Mouse (Mus musculus): ENCODE data around the gene Nxpe2. TPM values are rescaled to one million over a fixed set of nuclear protein-coding genes. Genes with fewer than 3 reads are reported as not detected.

Gene Nxpe2
- polyA plus RNA-seq (2015; fragmentation: Nextera tagmentation; extraction: Ambion mirVana): 0.19 and 0.49 TPM in 2 replicates

DNA sequence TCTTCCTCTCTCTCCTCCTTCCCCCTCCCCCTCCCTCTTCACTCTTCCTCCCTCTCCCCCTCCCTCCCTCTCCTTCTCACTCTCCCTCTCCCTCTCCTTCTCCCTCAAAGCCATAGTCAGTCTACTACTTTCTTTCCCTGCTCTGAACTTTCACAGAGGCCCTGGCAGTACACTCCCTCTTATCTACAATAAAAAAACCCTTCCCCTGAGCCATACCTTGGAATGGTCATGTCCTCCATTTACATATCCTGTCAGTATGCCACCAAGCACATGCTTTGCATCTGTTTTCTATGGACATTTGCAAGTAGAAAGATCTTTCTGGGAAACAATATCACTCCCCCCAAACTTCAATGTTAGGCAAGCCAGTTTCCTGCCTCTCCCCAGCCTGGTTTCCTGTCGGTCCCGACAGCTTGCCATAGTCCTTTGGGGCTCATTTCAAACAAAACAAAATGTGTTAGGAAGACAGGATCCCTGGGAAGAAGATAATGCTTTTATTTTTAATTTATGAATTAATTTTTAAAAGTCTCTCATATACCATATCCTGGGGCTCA lies at the start of gene Nxpe2:
Gene Nxpe2, minus strand, starts transcription at position 307 of the 551 bp plus-strand sequence.
- Histone ChIP-seq H3K27me3 (no peaks in the 10 kb centered on the region), H3K9ac (replicated peaks) (no peak within 1 kb of the TSS), H3K4me2 (replicated peaks) (no peak within 1 kb of the TSS), H3K4me3 (no peak within 1 kb of the TSS), H3K36me3 (no peaks in the 10 kb centered on the region), H3K9me3 (no peaks in the 10 kb centered on the region), H3K27ac (replicated peaks) (no peak within 1 kb of the TSS), H3K4me1 (no peaks in the 10 kb centered on the region)
- 77% methylated on average over 2 of the region's 2 CpGs for WGBS
- ATAC-seq (replicated peaks): no peak

DNA sequence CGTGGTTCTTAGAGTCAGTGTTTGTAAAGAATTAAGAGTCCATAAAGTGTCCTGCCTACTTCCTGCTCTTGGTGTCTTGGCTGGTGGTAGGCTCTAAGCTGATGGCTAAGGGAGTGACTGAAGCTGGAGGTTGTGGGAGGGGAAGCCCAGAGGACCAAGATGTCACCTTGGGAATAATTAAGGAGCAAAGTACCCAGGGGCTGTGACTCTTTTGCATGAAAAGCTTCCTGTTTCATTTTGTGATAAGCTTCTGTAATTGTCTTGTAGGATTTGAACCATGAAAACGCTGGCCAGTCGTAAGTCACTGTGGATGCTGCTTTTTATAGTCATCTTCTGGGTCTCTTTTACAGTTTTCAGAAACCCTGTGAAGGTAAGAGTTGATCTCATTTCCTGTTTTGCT lies 36.7 kb upstream of the Nxpe2 start:
- Histone ChIP-seq H3K9me3 (no peaks in the 10 kb centered on the region), H3K4me3 (no peak overlapping the region), H3K9ac (replicated peaks) (no peak overlapping the region), H3K27ac (replicated peaks) (no peak overlapping the region), H3K36me3 (no peaks in the 10 kb centered on the region), H3K27me3 (no peaks in the 10 kb centered on the region), H3K4me2 (replicated peaks) (no peak overlapping the region), H3K4me1 (no peaks in the 10 kb centered on the region)
- ATAC-seq (replicated peaks): no peak
- 78% methylated on average over 3 of the region's 3 CpGs for WGBS

DNA sequence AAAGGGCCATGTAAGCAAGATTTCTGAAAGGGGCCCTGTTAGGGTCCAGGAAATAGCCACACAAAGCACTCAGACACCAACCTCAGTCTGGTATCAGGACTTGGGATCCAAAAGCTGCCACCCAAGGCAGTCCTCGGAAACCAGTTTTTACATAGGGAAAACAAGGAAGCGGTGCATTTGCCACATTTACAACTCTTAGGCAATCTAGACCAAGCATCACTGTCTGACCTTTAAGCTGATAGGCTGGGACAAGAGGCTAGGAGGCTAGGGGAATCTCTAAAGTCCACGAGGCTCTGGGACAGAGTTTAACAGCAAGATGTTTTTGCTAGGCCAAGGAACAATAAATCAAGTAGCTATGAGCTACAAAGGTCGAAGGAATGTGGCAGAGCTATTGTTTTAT lies 35.2 kb upstream of the Nxpe2 start:
- WGBS: 81% methylated on average over 4 of the region's 4 CpGs
- no peaks in the 10 kb centered on the region for H3K4me1 ChIP-seq

DNA sequence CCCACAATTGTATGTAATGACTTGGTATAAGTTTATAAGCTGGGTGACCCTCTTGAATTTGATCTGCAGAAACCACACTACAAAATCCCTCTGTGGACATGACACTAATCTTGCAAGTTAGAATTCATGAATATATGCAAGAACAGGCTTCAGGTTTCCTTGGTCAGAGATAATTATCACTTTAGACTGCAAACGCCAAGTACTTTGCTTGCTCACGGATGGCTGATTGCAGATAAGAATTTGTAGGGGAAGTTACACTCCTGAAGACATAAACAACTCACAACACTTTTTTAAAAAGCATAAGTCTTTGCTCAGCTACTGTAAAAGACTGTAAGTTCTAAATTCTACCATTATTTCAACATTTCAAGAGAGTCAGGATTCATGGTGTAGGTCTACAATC lies 21.1 kb upstream of the Nxpe2 start:
- Histone ChIP-seq H3K9me3 (no peaks in the 10 kb centered on the region), H3K4me1 (no peaks in the 10 kb centered on the region), H3K9ac (replicated peaks) (no peak overlapping the region), H3K27me3 (no peaks in the 10 kb centered on the region), H3K36me3 (no peaks in the 10 kb centered on the region), H3K4me3 (no peak overlapping the region), H3K27ac (replicated peaks) (no peak overlapping the region), H3K4me2 (replicated peaks) (no peak overlapping the region)
- WGBS: 79% methylated on average over 2 of the region's 2 CpGs
- no peak for ATAC-seq (replicated peaks)

More for the DNA sequence above, 35.2 kb upstream of the Nxpe2 start:
- no peak overlapping the region for H3K27ac ChIP-seq (replicated peaks)
- H3K9me3 ChIP-seq: no peaks in the 10 kb centered on the region
- H3K27me3 ChIP-seq: no peaks in the 10 kb centered on the region
- H3K9ac ChIP-seq (replicated peaks): no peak overlapping the region
- H3K4me3 ChIP-seq: no peak overlapping the region
- H3K36me3 ChIP-seq: no peaks in the 10 kb centered on the region
- no peak overlapping the region for H3K4me2 ChIP-seq (replicated peaks)
- no peak for ATAC-seq (replicated peaks)

DNA sequence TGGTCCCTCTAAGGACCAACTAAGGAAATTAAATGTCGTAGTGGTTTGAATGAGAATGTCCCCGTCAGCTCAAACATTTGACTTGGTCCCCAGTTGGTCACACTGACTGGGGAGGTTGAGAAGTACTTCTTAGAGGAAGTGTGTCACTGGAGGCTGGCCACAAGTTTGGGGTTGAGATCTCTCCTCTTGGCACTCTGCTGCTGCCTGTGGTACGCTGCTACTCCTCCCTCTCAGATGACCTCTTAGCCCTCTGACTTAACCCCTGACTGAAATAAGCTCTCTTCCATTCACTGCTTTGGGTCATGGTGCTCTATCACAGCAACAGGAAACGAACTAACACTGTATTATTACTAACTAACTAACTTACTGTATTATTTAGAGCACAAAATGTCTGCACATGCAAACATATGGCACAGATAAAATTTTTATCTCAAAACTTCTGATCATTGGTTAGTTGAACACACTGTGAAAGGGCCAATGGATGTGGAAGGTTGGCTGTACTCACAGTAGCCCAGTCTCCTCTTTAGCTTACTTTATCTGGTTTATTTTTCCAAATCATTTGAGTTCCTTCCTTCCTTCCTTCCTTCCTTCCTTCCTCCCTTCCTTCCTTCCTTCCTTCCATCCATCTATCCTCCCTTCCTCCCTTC lies 20.1 kb upstream of the Nxpe2 start:
- Histone ChIP-seq H3K27me3 (no peaks in the 10 kb centered on the region), H3K4me2 (replicated peaks) (no peak overlapping the region), H3K27ac (replicated peaks) (no peak overlapping the region), H3K9ac (replicated peaks) (no peak overlapping the region), H3K9me3 (no peaks in the 10 kb centered on the region), H3K4me3 (no peak overlapping the region), H3K4me1 (no peaks in the 10 kb centered on the region), H3K36me3 (no peaks in the 10 kb centered on the region)
- no peak for ATAC-seq (replicated peaks)
- 87% methylated on average over 4 of the region's 4 CpGs for WGBS

DNA sequence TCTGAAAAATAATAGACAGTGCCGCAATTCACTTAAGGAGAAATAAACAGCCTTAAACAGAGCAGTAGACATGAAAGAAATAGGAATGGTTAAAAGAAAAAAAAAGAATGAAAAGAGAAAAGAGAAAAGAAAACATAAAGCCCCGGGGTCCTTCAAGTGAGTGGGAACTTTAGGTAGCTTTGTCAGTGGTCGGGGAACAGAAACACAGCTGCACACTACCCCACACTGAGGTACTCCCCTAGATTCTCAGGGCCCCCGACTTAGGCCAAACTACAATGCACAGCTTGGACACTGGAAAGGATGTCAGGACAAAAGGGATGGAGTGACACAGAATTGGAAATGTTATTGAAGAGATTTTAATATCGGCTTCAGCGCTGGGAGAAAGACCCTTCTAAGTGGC lies 9.5 kb upstream of the Nxpe2 start:
- H3K27me3 ChIP-seq: no peaks in the 10 kb centered on the region
- ATAC-seq (replicated peaks): no peak
- no peaks in the 10 kb centered on the region for H3K36me3 ChIP-seq
- H3K9ac ChIP-seq (replicated peaks): no peak overlapping the region
- no peaks in the 10 kb centered on the region for H3K4me1 ChIP-seq
- no peak overlapping the region for H3K27ac ChIP-seq (replicated peaks)
- no peak overlapping the region for H3K4me2 ChIP-seq (replicated peaks)
- no peak overlapping the region for H3K4me3 ChIP-seq
- no peaks in the 10 kb centered on the region for H3K9me3 ChIP-seq
- WGBS: 75% methylated on average over 6 of the region's 6 CpGs

DNA sequence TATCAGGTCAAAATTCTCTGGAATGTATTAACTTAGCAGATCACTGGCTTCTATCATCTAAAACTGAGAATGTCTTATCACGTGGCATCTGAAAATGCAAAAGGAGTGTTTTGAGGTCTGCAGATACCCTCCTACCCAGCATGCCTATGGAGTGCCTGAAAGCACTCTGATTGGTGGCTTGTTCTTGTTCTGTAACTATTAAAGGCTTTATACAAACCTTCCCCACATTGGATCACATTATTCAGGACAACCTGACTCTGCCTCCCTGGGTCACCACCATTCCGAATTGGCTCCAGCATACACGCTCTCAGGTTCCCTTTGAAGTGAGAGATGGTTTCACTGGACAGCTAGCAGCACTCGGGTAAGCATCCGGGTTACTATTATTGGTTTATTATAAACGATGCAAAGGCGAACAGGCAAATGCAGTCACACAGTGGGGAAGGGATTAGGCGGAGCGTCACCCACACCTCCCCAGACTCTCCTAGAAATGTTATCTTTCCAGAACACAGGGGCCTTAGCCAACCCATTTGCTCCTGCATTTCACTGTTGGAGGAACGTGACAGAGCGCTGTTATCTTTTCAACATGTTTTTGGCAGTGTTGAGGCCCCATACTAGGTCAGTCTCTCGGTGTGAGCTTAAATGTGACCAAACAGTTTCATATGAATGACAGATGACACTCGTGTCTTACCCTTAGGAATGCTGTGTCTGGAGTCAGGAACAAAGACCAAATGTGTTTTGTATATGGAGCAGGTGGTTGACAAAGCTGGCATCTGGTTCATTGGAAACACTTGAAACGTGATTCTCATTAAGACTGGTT lies 8.8 kb upstream of the Nxpe2 start:
- H3K27me3 ChIP-seq: no peaks in the 10 kb centered on the region
- H3K9me3 ChIP-seq: no peaks in the 10 kb centered on the region
- H3K27ac ChIP-seq (replicated peaks): no peak overlapping the region
- H3K4me1 ChIP-seq: no peaks in the 10 kb centered on the region
- H3K4me3 ChIP-seq: no peak overlapping the region
- WGBS: 56% methylated on average over 14 of the region's 14 CpGs
- no peaks in the 10 kb centered on the region for H3K36me3 ChIP-seq
- no peak for ATAC-seq (replicated peaks)
- H3K9ac ChIP-seq (replicated peaks): no peak overlapping the region
- no peak overlapping the region for H3K4me2 ChIP-seq (replicated peaks)

DNA sequence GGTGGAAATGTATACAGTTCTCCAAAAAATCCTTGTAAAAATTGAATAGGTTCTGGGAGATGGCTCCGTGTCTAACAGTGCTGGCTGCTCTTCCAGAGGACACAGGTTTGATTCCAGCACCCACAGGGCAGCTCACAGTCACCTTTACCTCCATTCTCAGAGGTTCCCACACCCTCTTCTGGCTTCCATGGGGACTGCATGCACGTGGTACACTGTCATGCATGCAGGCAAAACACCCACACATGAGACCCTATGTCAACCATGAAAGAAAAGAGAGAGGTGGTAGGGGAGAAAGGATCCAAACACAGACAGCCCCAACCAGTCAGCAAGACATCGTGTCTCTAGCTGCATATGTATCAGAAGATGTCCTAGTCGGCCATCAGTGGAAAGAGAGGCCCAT lies 7.6 kb upstream of the Nxpe2 start:
- Histone ChIP-seq H3K27me3 (no peaks in the 10 kb centered on the region), H3K9me3 (no peaks in the 10 kb centered on the region), H3K36me3 (no peaks in the 10 kb centered on the region), H3K4me1 (no peaks in the 10 kb centered on the region), H3K9ac (replicated peaks) (no peak overlapping the region), H3K27ac (replicated peaks) (no peak overlapping the region), H3K4me3 (no peak overlapping the region), H3K4me2 (replicated peaks) (no peak overlapping the region)
- no peak for ATAC-seq (replicated peaks)
- WGBS: 78% methylated on average over 4 of the region's 4 CpGs

DNA sequence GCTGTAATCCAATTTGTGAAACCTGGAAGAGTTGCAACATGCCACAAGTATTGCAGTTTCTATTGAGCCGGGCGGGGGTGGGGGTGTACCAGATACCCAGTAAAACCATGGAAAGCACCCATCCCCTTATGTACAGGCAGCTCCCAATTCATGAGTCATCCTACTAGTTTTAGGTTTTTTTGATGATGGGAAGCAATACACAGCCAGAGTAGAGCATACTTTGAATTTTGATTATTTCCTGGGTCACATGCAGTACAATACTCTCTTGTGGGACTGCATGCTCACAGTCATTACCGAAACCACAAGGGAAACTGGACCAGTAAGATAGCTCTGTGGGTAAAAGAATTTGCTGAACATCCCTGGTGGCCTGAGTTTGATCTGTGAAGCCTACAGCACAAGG lies 3.8 kb upstream of the Nxpe2 start:
- ATAC-seq (replicated peaks): no peak
- Histone ChIP-seq H3K36me3 (no peaks in the 10 kb centered on the region), H3K27ac (replicated peaks) (no peak overlapping the region), H3K4me2 (replicated peaks) (no peak overlapping the region), H3K4me1 (no peaks in the 10 kb centered on the region), H3K4me3 (no peak overlapping the region), H3K9me3 (no peaks in the 10 kb centered on the region), H3K27me3 (no peaks in the 10 kb centered on the region), H3K9ac (replicated peaks) (no peak overlapping the region)
- 91% methylated on average over 3 of the region's 3 CpGs for WGBS

DNA sequence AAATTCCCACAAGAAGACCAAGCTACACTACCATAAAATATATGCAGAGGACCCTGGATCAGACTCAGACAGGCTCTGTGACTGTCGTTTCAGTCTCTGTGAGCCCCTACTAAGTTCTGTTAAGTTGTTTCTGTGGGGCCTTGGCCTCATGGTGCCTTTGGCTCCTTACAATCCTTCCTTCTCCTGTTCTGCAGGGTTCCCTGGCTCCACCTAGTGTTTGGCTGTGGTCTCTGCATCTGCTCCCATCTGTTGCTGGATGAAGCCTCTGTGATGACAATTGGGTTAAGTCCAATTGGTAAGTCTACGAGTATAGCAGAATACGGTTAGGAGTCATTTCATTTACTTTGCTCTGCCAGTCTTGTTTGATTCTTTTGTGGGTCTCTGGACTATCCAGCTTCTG lies 1.5 kb upstream of the Nxpe2 start:
- Histone ChIP-seq H3K4me2 (replicated peaks) (no peak overlapping the region), H3K9me3 (no peaks in the 10 kb centered on the region), H3K4me3 (no peak overlapping the region), H3K27ac (replicated peaks) (no peak overlapping the region), H3K27me3 (no peaks in the 10 kb centered on the region), H3K36me3 (no peaks in the 10 kb centered on the region), H3K9ac (replicated peaks) (no peak overlapping the region), H3K4me1 (no peaks in the 10 kb centered on the region)
- 47% methylated on average over 3 of the region's 3 CpGs for WGBS
- no peak for ATAC-seq (replicated peaks)

DNA sequence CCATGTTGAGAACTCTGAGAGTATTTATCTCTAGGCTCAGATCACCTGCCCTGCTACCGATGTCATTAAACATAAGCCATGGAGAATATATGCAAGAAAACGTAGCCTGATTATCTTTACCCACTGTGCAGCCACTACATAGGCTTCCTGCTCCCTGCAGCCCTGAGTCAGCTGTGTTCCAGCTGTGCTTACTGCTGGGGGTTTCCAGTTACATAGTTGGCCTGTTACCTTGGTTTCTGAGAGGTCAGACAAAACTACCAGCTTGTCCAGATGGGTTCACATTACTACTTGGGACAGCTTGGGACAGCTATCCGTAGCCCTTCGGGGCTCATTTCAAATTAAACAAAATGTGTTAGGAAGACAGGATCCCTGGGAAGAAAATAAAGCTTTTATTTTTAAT lies 868 bp upstream of the Nxpe2 start:
- Histone ChIP-seq H3K27me3 (no peaks in the 10 kb centered on the region), H3K9ac (replicated peaks) (no peak overlapping the region), H3K4me1 (no peaks in the 10 kb centered on the region), H3K9me3 (no peaks in the 10 kb centered on the region), H3K4me2 (replicated peaks) (no peak overlapping the region), H3K27ac (replicated peaks) (no peak overlapping the region), H3K4me3 (no peak overlapping the region), H3K36me3 (no peaks in the 10 kb centered on the region)
- WGBS: 83% methylated on average over 4 of the region's 4 CpGs
- ATAC-seq (replicated peaks): no peak

DNA sequence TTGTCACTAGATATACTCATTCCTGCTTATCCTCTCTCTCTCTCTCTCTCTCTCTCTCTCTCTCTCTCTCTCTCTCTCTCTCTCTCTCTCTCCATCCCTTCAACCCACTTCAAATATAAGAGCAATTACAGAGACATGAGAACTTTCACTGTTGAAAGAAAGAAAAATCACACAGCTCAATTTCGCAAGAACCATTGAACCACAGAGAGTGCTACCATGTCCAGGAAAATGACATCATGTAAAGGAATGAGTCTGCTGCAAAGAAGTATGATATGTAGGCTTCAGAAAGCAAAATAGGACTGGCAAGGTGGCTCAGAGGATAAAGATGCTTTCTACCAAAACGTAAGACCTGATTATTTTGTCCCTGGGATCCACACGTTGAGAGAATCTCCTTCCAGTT lies 7.4 kb downstream of the Nxpe2 start:
- no peaks in the 10 kb centered on the region for H3K9me3 ChIP-seq
- H3K4me1 ChIP-seq: no peaks in the 10 kb centered on the region
- H3K9ac ChIP-seq (replicated peaks): no peak overlapping the region
- WGBS: 91% methylated on average over 3 of the region's 3 CpGs
- H3K27me3 ChIP-seq: no peaks in the 10 kb centered on the region
- H3K36me3 ChIP-seq: no peaks in the 10 kb centered on the region
- no peak overlapping the region for H3K27ac ChIP-seq (replicated peaks)
- no peak for ATAC-seq (replicated peaks)
- H3K4me3 ChIP-seq: no peak overlapping the region
- H3K4me2 ChIP-seq (replicated peaks): no peak overlapping the region

Data from forebrain, embryonic 15.5 days (tissue).